Comparison of ENCODE assay signal across 8 mouse cellular contexts in genomic region chr1:180194781-180195471, GRCm38 (mm10). TPM values are rescaled to one million over a fixed set of nuclear protein-coding genes. Genes with fewer than 3 reads are reported as not detected.
DNase-seq lines count a peak whose midpoint lies in the region; ATAC-seq and TF ChIP-seq lines count a peak whose summit lies in the region.

No protein-coding gene starts in this region.

- H3K9me3 ChIP-seq in heart, embryonic 10.5 days = no peaks in the 10 kb centered on the region
- H3K9me3 ChIP-seq in neural tube, embryonic 12.5 days = no peaks in the 10 kb centered on the region

- no peak for TF ChIP-seq POLR2A in lung, adult 2 months (IDR thresholded peaks at IDR 0.05; ENCODE audit: borderline replicate concordance, extremely low read depth, low read depth, low read length)

- H3K27me3 ChIP-seq in heart, embryonic 10.5 days (ENCODE audit: insufficient read depth, poor library complexity, severe bottlenecking) = peaks cover 17% of the 10 kb centered on the region
- H3K27me3 ChIP-seq in neural tube, embryonic 12.5 days (replicated peaks) = no peaks in the 10 kb centered on the region

- peak; percentile 30; the same call in 1 of the 2 replicates for ATAC-seq in neural tube, embryonic 12.5 days (ENCODE audit: low FRiP score, low read depth)

- DNase-seq in 416B (ENCODE audit: low read depth) (peak; percentile 63), MN1 (ENCODE audit: low spot score) (peak; percentile 75)
- peak; percentile 29 for DNase-seq in embryo, embryonic 9.5 days (ENCODE audit: extremely low spot score)
- peak; percentile 81 for DNase-seq in heart, embryonic 10.5 days (ENCODE audit: low spot score)
- peak; percentile 68 to 83 for DNase-seq in kidney, adult 8-10 months
- DNase-seq in lung, adult 2 months = peak; percentile 39
- peak; percentile 38 to 57 for DNase-seq in thymus, postnatal 36 days

- no peak for TF ChIP-seq CTCF in lung, adult 2 months (IDR thresholded peaks at IDR 0.05; ENCODE audit: insufficient read depth, low read length)

- H3K4me1 ChIP-seq in heart, embryonic 10.5 days = peaks cover 19% of the 10 kb centered on the region
- peaks cover 9% of the 10 kb centered on the region for H3K4me1 ChIP-seq in lung, adult 2 months (ENCODE audit: control insufficient read depth, insufficient read depth, low read length)
- peaks cover 10% of the 10 kb centered on the region for H3K4me1 ChIP-seq in neural tube, embryonic 12.5 days

- WGBS in heart, embryonic 10.5 days = 23% methylated on average over 9 of the region's 9 CpGs
- 13% methylated on average over 9 of the region's 9 CpGs for WGBS in lung, adult 2 months
- 31% methylated on average over 9 of the region's 9 CpGs for WGBS in neural tube, embryonic 12.5 days

- H3K36me3 ChIP-seq in heart, embryonic 10.5 days = no peaks in the 10 kb centered on the region
- no peaks in the 10 kb centered on the region for H3K36me3 ChIP-seq in neural tube, embryonic 12.5 days

- peak overlapping the region; percentile 96 for H3K4me2 ChIP-seq in neural tube, embryonic 12.5 days (replicated peaks)

- H3K9ac ChIP-seq in neural tube, embryonic 12.5 days = peak overlapping the region; percentile 52; the same call in 1 of the 2 replicates

- H3K4me3 ChIP-seq in heart, embryonic 10.5 days = peak overlapping the region; percentile 82
- peak overlapping the region; percentile 77 for H3K4me3 ChIP-seq in lung, adult 2 months (replicated peaks; ENCODE audit: extremely low read depth, low read depth, low read length)
- peak overlapping the region; percentile 58 for H3K4me3 ChIP-seq in neural tube, embryonic 12.5 days

- peak overlapping the region; percentile 71; the same call in 1 of the 2 replicates for H3K27ac ChIP-seq in heart, embryonic 10.5 days
- H3K27ac ChIP-seq in neural tube, embryonic 12.5 days = no peak overlapping the region

RNA-seq across cellular contexts. Expression of gene Coq8a, which starts 4.5 kb away (rescaled TPM):
- 4.0 and 8.2 TPM in 2 replicates for polyA plus RNA-seq in heart, embryonic 10.5 days (2016; fragmentation: Nextera tagmentation; extraction: Ambion mirVana)
- 11.1 and 37.6 TPM in 2 replicates for polyA plus RNA-seq in lung, adult 2 months (2012; rRNA removed)
- polyA plus RNA-seq in neural tube, embryonic 12.5 days (2016; fragmentation: Nextera tagmentation; extraction: Ambion mirVana) = 3.7 and 4.0 TPM in 2 replicates

Comparison
In these comparisons a context has a peak if more than half of its experiments do, and no peak if none do; other contexts are left out.
1. DNase-seq: peak in every context shown above with its lines; median percentile 81 in heart, embryonic 10.5 days; 76 in kidney, adult 8-10 months; 75 in MN1; 63 in 416B; 48 in thymus, postnatal 36 days; 39 in lung, adult 2 months; 29 in embryo, embryonic 9.5 days.